Mouse (Mus musculus) CH12.LX (cell line): ENCODE measurements around the gene Sgcg.

Experiments used
- BHLHE40 ChIP-seq: IDR thresholded peaks from 2 replicates; pipeline ENCODE4 v1.6.1; 2011; ENCODE audit warnings: mild to moderate bottlenecking, low read depth, low read length, improper control_type of control experiment
- CTCF ChIP-seq, 2 experiments: IDR thresholded peaks in 1 of 2; conservative IDR thresholded peaks in 1 of 2; 2 replicates each; pipeline ENCODE4 v1.5.1; 2011 to 2012; ENCODE audit warnings: low read depth in 2 of 2, low read length in 2 of 2, improper control_type of control experiment in 1 of 2, inconsistent platforms in 1 of 2, mild to moderate bottlenecking in 1 of 2, moderate library complexity in 1 of 2
- E2F4 ChIP-seq: IDR thresholded peaks from 2 replicates; pipeline ENCODE4 v1.6.1; 2011; ENCODE audit warnings: low read depth, low read length, improper control_type of control experiment; ENCODE audit not compliant: insufficient replicate concordance
- ELF1 ChIP-seq: IDR thresholded peaks from 2 replicates; pipeline ENCODE4 v1.6.1; 2014; ENCODE audit warnings: low read depth, mild to moderate bottlenecking, inconsistent platforms, low read length, improper control_type of control experiment
- GABPA ChIP-seq: IDR thresholded peaks from 2 replicates; pipeline ENCODE4 v1.6.1; 2012; ENCODE audit warnings: low read depth, low read length, improper control_type of control experiment, inconsistent platforms; ENCODE audit not compliant: insufficient replicate concordance
- KAT2A ChIP-seq: IDR thresholded peaks from 2 replicates; pipeline ENCODE4 v1.6.1; 2012; ENCODE audit warnings: low read length, improper control_type of control experiment, inconsistent platforms; ENCODE audit not compliant: insufficient replicate concordance
- MAFK ChIP-seq: IDR thresholded peaks from 2 replicates; pipeline ENCODE4 v1.6.1; 2011; ENCODE audit warnings: low read length, improper control_type of control experiment; ENCODE audit not compliant: insufficient replicate concordance
- MYC ChIP-seq: IDR thresholded peaks from 2 replicates; pipeline ENCODE4 v1.6.1; 2011; ENCODE audit warnings: low read depth, mild to moderate bottlenecking, improper control_type of control experiment, low read length
- POLR2A ChIP-seq: IDR thresholded peaks from 2 replicates; pipeline ENCODE4 v1.6.1; 2011; ENCODE audit warnings: low read depth, mild to moderate bottlenecking, improper control_type of control experiment, low read length
- TCF12 ChIP-seq: IDR thresholded peaks from 2 replicates; pipeline ENCODE4 v1.6.1; 2014; ENCODE audit warnings: low read depth, mild to moderate bottlenecking, inconsistent platforms, low read length, improper control_type of control experiment
- USF2 ChIP-seq: conservative IDR thresholded peaks from 2 replicates; pipeline ENCODE4 v1.6.1; 2011; ENCODE audit warnings: low read depth, low read length, improper control_type of control experiment
- ZKSCAN1 ChIP-seq: IDR thresholded peaks from 2 replicates; pipeline ENCODE4 v1.6.1; 2012; ENCODE audit warnings: low read depth, inconsistent platforms, low read length, improper control_type of control experiment, borderline replicate concordance
- ZNF384 ChIP-seq: IDR thresholded peaks from 2 replicates; pipeline ENCODE4 v1.6.1; 2012; ENCODE audit warnings: low read depth, low read length, improper control_type of control experiment, inconsistent platforms

DNA sequence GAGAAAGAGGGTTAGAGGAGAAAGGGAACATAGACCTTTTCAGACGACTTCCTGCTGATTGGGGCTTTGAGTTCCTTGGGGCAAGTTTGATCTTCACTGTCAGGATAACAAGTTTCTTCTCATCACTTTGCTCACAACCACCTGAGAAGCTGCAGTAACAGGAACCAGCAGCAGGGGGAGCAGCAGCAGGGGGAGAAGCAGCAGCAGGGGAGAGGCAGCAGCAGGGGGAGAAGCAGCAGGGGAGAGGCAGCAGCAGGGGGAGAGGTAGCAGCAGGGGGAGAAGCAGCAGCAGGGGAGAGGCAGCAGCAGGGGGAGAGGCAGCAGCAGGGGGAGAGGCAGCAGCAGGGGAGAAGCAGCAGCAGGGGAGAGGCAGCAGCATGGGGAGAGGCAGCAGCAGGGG is 19.0 kb upstream of the Sgcg start:
- TF ChIP-seq CTCF (conservative IDR thresholded peaks at IDR 0.05 in 1 of 2, IDR thresholded peaks at IDR 0.05 in 1 of 2; ENCODE audit: low read depth in 2 of 2, low read length in 2 of 2) (peak; percentile 13 to 66; a peak in 2 of 4 replicates), MAFK (no peak), KAT2A (no peak), POLR2A (no peak), GABPA (no peak), USF2 (no peak), ZKSCAN1 (no peak), ZNF384 (no peak), BHLHE40 (no peak), TCF12 (no peak), MYC (no peak), ELF1 (no peak), E2F4 (no peak)
